Mouse (Mus musculus) activated CD4-positive, CD25-positive, alpha-beta regulatory T cell, adult 9 weeks (primary cell): ENCODE results near the gene Vmn1r55. TPM values are rescaled to one million over a fixed set of nuclear protein-coding genes. Genes with fewer than 3 reads are reported as not detected.

Experiments
- polyA plus RNA-seq: library from polyadenylated mRNA; unstranded; fragments of 100-300 nt; shearing (Covaris generic); gene quantifications from one replicate; pipeline ENCODE4 v1.2.1, GENCODE M21; 2017

Gene Vmn1r55
- 0.12 TPM for polyA plus RNA-seq

GRCm38 (mm10) chr7:5149570-5149969 is at the start of gene Vmn1r55:
Vmn1r55 (minus strand) TSS chr7:5149670.

GRCm38 (mm10) chr7:5196647-5197046 is 47.2 kb upstream of the Vmn1r55 start, which contains the start of gene Vmn1r56:
Vmn1r56 (minus strand) TSS chr7:5196747.

GRCm38 (mm10) chr7:5125549-5126406 is 23.7 kb downstream of the Vmn1r55 start, which contains the start of gene Rasl2-9:
Rasl2-9 (minus strand) TSS chr7:5125950.

GRCm38 (mm10) chr7:5116850-5117249 is 32.6 kb downstream of the Vmn1r55 start, which contains the start of gene Rfpl4:
Rfpl4 (minus strand) TSS chr7:5116950.

GRCm38 (mm10) chr7:5080010-5080751 is 69.3 kb downstream of the Vmn1r55 start, which contains the start of gene Epn1:
Epn1 (plus strand) TSS chr7:5080235.

Other genes starting within 250 kb of the Vmn1r55 start
- gene Gm36210, start 243.2 kb downstream of the Vmn1r55 start, polyA plus RNA-seq = not detected
- gene Zfp628, start 234.5 kb downstream of the Vmn1r55 start, polyA plus RNA-seq = 1.6 TPM
- 0.90 TPM for gene Nat14, start 227.6 kb downstream of the Vmn1r55 start, polyA plus RNA-seq
- gene Ssc5d, start 223.9 kb downstream of the Vmn1r55 start, polyA plus RNA-seq = not detected
- gene Sbk2, start 185.3 kb downstream of the Vmn1r55 start, polyA plus RNA-seq = 0.84 TPM
- not detected for gene Sbk3, start 178.5 kb downstream of the Vmn1r55 start, polyA plus RNA-seq
- 13.5 TPM for gene Zfp579, start 153.5 kb downstream of the Vmn1r55 start, polyA plus RNA-seq
- gene Zfp524, start 135.3 kb downstream of the Vmn1r55 start, polyA plus RNA-seq = 34.1 TPM
- gene Fiz1, start 135.0 kb downstream of the Vmn1r55 start, polyA plus RNA-seq = 39.2 TPM
- 5.7 TPM for gene Gm44973, start 134.2 kb downstream of the Vmn1r55 start, polyA plus RNA-seq
- gene Zfp865, start 129.3 kb downstream of the Vmn1r55 start, polyA plus RNA-seq = 6.2 TPM
- not detected for gene Ccdc106, start 129.1 kb downstream of the Vmn1r55 start, polyA plus RNA-seq
- gene 4632433K11Rik, start 115.6 kb downstream of the Vmn1r55 start, polyA plus RNA-seq = not detected
- gene Zfp784, start 111.2 kb downstream of the Vmn1r55 start, polyA plus RNA-seq = 3.7 TPM
- gene Zfp580, start 98.1 kb downstream of the Vmn1r55 start, polyA plus RNA-seq = 1.1 TPM
- 98.6 TPM for gene U2af2, start 87.5 kb downstream of the Vmn1r55 start, polyA plus RNA-seq
- 12.4 TPM for gene Epn1, start 69.4 kb downstream of the Vmn1r55 start, polyA plus RNA-seq
- gene Rfpl4, start 32.7 kb downstream of the Vmn1r55 start, polyA plus RNA-seq = not detected
- gene Rasl2-9, start 23.7 kb downstream of the Vmn1r55 start, polyA plus RNA-seq = 0.29 TPM
- gene Vmn1r56, start 47.1 kb upstream of the Vmn1r55 start, polyA plus RNA-seq = not detected
- not detected for gene Vmn1r57, start 68.8 kb upstream of the Vmn1r55 start, polyA plus RNA-seq
- gene Gm5065, start 200.9 kb upstream of the Vmn1r55 start, polyA plus RNA-seq = not detected
- gene Nlrp2, start 201.4 kb upstream of the Vmn1r55 start, polyA plus RNA-seq = not detected